Mouse (Mus musculus) Muller cell, postnatal 12 days (primary cell): Measurements from ENCODE around the gene Adh1.

ENCODE experiments used
- DNase-seq: peaks from one replicate; pipeline ENCODE4 v3.0.0-alpha.2; 2015; ENCODE audit errors: inconsistent ontology term

Gene Adh1

DNA sequence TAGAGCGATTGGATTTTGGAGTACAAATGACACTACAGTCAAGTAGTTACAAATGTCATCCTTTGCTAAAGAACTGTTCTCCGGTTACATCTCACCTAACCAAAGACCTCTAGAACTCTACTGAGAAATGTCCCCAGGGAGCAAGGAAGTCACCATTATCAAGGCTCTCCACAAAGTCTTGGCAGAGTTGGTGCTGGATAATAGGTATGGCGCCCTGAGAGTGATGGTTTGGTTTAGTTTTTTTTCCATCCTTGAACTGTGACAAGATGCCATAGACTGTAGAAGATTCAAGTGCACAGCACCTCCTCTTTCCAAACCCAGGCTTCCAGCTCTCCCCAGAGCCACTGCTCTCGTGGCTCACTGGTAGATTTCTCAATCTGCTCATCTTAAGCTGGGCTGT is 26.9 kb downstream of the Adh1 start:
- no peak for DNase-seq

DNA sequence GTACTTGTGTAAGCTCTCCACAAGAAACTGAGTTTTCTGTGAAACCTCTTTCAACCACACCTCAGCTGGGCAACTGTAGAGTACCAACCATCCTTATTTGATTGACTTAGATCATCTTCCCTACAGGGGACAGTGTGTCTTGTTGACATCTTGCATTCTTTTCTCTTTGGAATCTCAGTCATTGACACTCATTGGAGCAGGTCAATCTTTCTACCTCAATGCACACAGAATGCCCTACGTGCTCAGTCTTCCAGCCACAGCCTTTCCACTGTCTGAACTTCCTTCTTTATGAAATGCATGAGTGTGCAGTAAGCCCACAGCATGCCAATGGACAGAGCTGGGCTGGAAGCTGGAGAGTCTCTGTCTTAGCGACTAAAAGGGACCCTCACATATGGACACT is 29.9 kb downstream of the Adh1 start:
- DNase-seq: peak; percentile 81

DNA sequence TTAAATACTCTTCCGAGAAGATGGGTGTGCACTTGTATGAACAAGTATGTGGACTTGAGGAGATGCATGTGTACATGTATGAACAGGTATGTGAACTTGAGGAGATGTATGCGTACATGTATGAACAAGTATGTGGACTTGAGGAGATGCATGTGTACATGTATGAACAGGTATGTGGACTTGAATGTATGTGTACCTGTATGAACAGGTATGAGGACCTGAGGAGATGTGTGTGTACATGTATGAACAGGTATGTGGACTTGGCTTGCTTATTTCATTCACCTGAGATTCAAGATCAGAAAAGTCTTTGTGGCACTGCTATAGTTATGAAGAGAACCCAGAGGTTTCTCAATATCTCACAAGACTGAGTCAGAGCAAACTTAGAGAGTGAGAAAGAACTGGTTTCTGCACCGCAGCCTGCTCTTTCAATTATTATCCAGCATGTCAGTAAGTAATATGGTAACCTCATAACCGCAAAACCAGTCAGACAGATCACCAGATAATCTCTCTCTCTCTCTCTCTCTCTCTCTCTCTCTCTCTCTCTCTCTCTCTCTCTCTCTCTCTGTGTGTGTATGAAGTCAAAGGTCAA is 30.8 kb downstream of the Adh1 start:
- DNase-seq: no peak

DNA sequence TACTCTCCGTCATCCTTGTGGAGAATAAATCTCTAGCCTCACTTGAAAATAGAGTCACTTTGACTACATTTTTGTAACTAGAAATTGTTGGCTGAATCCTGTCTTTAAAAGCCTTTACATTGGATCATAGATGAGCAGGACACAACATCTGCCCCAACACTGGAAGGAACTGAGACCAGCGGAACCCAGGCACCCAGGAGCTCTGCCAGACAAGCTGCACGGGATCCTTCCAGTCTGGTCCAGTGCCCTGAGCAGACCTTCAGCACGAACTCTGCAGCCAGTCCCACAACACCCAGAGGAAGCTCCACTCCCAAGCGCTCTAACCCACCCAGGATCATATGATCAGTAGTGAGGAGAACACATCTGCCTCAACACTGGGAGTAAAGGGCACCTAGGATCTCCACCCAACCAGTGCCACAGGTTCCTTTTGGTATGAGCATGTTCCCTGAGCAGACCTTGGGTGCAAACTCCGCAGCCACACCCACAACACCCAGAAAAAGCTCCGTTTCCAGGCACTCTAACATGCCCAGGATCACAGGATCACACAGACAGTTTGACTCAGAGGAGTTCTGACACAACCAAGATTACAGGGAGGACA is 32.6 kb downstream of the Adh1 start:
- DNase-seq: no peak

DNA sequence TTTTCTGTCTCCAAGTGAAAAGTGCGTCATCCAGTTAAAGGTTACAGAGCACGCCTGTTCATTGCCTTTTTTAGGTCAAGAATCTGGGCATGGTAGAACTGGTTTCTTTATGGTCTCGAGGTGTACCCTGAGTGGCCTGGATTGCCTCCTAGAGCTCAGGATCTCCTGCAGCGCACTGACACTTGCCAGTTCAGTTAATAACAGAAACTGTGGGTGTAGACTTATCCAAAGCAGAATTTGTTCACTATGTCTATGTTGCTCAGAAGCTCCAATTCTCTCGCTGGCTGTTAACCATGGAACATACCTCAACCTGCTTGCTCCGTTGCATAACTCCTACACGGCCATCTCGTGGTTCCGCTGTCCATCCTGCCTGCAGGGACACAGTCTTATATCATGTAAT is 39.3 kb downstream of the Adh1 start:
- DNase-seq: no peak

DNA sequence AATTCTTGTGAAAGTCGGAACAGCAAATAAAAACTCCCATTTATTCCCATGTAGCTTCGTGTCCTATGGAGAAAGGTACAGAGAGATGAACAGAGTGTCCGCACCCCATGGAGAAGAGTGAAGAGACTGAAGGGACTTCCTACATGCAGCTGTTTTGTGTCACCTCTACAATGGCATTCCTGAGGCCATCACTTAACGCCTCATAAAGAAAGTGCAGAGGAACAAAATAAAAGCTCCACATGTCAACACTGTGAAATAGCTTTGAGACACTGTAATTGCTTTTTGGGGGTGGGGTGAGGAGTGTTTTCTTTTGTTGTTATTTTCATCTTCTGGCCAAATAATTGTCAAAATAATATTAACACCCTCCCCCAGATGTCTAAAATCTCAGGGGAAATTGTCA is 41.9 kb downstream of the Adh1 start:
- DNase-seq: no peak

GRCm38 (mm10) chr3:138303771-138304488 is 43.1 kb downstream of the Adh1 start:
- no peak for DNase-seq

DNA sequence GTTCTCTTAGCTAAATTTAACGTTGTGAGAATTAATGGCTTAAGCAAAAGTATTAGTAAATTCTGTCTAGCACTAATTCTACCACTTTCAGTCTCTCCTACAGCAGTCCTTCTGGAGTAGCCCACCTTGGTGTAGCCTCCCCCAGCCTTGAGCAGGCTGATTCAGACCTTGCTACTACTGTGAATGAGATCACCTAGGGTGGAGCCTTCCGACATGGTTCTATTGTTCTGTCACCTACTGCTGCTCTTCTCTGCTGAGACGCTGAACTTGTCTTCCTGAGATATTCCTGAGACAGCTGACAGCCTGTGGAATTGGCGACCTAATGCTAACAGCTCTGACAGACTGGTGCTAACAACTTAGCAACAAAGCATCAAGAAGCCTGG is 43.7 kb downstream of the Adh1 start:
- no peak for DNase-seq

DNA sequence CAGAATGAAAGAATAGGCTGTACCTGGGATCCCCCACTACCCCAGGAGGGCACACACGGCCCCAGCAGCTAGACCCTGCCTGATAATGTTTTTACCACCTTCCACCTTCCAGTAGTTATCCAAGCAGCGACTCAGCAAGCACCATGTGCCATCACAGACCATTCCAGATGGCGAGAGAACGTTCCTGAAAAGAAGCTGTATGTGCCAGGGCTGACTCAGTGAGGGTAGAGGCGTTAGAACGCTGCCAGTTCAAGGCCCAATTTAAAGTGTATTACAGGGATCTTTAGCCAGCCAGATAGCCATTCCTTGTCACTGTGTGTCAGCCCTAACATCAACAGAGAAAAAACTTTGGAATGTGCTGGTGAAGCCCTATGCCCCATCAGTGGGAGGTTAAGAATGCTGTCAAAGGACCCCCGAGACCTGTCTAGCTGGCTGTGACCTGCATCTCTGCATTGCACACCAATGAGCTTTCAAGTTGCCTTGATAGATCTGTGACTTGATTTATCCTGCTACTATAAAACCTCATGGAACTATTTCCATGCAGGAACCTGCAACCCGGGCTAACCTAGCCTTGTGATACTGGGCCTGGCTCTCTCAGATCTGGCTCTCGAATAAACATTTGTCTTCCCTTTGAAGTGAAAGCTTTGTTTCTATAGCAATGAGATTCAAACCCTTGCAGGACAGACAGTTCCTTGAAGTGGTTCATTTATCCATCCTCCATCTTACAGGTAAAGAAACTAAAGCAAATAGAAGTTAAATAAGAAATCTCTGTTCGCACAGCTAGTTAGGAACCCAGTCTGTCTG is 44.9 kb downstream of the Adh1 start:
- DNase-seq: no peak

GRCm38 (mm10) chr3:138306290-138306683 is 45.5 kb downstream of the Adh1 start:
- no peak for DNase-seq

DNA sequence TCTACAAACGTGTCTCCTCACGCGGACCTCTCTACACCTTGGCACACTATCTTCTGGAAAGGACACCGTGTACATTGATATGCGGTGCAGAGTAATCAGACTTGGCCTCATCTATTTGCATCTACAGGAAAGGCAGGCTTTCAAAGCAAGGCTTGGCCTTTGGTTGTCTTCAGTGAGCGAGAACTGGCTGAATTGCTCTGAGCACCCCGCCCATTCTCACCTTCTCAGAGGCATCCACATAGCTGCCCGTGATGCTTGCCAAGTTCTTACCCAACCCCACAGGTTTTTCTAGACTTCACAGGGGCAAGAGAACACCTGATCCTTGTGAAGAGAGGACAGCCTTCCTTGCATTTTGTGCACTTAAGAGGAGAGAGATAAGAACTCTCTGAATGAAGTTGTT is 49.1 kb downstream of the Adh1 start:
- no peak for DNase-seq

- no peak for DNase-seq
These were observed 50.2 kb downstream of the Adh1 start for GRCm38 (mm10) chr3:138311015-138311414.

DNA sequence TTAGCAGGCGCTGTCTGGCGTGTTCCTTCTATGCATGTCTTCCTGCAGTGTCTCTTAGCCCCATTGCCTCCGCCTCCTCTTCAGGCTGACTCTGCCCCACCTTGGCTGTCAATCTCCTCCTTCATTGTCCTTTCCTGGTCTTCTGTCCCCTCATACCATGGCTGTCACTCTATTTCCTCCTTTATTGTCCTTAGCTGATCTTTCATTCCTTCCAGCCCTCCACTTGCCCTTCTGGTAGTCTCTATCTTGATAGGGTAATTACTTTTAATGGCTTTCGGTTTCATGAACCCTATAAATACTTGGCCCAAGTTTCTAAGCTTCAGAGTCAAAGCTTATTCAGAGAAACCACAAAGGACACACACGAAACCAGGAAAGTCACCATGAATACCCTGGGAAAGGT is 52.2 kb downstream of the Adh1 start, which contains the start of gene Adh6a:
TSS of gene Adh6a (plus strand) at position 322 of the 400 bp plus-strand sequence.
- no peak for DNase-seq

- DNase-seq: no peak
These were observed 56.2 kb downstream of the Adh1 start for GRCm38 (mm10) chr3:138316908-138317472.

- no peak for DNase-seq
These were observed 64.2 kb downstream of the Adh1 start for GRCm38 (mm10) chr3:138325001-138325400.

DNA sequence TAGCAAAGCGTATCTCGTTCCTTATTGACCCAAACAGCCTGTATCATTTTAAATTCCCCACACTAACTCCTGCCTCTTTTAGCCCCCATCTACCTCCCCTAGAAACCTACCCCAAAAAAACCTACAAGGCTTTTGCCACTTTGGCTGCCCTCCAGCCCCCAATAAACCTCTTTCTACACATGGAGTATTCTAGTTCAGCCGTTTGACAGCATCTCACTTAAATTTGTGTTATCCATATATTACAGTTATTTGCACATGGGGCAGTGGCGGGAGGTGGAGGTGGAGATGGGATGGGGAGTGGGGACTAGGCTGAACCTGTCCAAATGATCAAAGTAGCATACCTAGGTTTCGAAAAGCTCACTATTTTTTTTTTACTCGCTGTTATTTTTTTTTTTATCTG is 64.7 kb downstream of the Adh1 start:
- no peak for DNase-seq

- DNase-seq: no peak
These were observed 73.1 kb downstream of the Adh1 start for GRCm38 (mm10) chr3:138333910-138334309.

- no peak for DNase-seq
These were observed 73.5 kb downstream of the Adh1 start for GRCm38 (mm10) chr3:138334320-138334719.

DNA sequence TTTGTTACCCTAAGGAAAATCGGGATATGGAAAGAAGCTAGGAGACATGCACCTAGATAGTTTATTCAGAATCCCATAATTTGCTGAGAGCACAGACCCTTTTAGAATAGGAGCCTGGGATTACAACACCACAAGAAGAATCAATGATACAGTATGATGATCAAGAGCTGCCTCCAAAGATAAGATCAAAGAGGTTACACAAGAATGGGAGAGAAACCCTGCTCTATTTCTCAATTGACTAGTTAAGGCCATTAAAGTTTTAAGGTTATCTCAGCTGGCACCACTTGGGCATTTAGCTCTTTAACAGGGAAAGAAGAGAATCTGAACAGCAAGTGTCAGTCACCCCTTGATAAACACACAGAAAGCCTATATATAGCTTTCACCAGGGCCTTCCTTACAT is 74.8 kb downstream of the Adh1 start:
- DNase-seq: no peak

DNA sequence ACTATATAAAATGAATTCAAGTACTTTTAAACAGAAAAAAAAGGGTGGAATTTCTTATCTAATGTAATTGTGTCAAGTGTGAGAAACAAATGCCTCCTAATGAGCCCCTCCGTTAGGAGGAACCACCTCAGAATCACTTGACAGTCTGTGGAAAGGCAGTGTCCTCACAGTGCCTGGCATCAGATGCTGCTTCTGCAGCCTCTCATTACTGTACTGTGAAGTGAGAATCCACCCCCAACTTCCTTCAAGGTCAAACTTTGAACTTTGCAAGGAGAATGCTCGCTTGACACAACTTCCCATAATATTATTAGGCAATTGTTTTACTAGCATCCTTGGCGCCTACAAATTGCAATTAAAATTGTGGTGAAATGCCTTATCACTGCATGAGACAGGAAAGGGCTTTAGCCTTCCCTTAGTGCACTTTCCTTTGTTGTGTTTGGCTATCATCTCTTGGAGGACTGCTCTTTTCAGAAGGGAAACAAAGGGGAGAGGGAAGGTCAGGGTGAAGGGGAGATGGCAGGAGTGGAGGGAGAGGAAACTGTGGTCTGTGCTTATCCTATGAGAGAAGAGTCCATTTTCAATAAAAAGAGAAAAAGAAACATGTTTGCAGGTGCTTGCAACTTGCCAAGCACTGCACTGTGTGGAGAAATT is 75.4 kb downstream of the Adh1 start:
- no peak for DNase-seq
